Mouse (Mus musculus): ENCODE results near the gene Vwa1. TPM values are rescaled to one million over a fixed set of nuclear protein-coding genes. Genes with fewer than 3 reads are reported as not detected.
A peak's percentile ranks its signal among the peaks of the same experiment; 100 is the strongest.
"Not testable (repeated sequence)": the region's sequence is repeated elsewhere in the genome, so short reads cannot be mapped to it uniquely, and the experiment has no call there.

Gene Vwa1
- total and polyA plus RNA-seq, 2 experiments from 2014 or later: 22.9 to 27.9 TPM

DNA sequence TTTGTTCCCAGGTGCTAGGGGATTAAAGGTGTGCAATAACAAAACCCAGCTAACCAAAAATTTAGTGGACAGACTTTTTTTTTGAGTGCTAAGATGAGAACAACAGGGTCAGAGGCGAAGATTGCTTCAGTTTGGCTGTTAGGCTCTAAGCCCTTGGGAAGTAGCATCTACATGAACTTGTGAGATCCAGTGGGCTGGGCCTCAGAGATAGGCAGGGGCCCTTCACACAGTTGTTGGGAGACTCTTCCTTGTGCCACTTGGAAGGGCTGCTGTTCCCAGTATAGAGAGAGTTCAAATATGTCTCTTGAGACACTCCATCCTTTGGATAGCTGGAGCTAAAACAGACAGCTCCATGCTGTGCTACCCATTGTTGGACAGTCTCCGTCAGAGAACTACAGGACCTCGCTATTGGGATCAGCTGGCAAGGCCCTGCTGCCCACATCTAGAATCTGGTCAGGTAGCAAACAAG is 15.6 kb upstream of the Vwa1 start, which contains the start of gene Ankrd65:
Gene Ankrd65, plus strand, starts transcription at position 419 of the 469 bp plus-strand sequence.
- Histone ChIP-seq H3K36me3 (ENCODE audit: insufficient read depth) (no peaks in the 10 kb centered on the region), H3K9me3 (ENCODE audit: low read length) (no peaks in the 10 kb centered on the region), H3K27ac (ENCODE audit: low read depth, low read length) (no peak within 1 kb of the TSS), H3K27me3 (ENCODE audit: insufficient read depth, low read length) (no peaks in the 10 kb centered on the region), H3K4me2 (ENCODE audit: low read depth) (no peak within 1 kb of the TSS), H3K4me1 (ENCODE audit: insufficient read depth) (no peaks in the 10 kb centered on the region), H3K9ac (no peak within 1 kb of the TSS), H3K4me3 (ENCODE audit: low read depth, low read length) (no peak within 1 kb of the TSS)
- ATAC-seq (no peak), DNase-seq (no peak)
- WGBS: 79% methylated on average over 3 of the region's 3 CpGs
- no peak for TF ChIP-seq CTCF (IDR thresholded peaks at IDR 0.05; ENCODE audit: low read depth)

DNA sequence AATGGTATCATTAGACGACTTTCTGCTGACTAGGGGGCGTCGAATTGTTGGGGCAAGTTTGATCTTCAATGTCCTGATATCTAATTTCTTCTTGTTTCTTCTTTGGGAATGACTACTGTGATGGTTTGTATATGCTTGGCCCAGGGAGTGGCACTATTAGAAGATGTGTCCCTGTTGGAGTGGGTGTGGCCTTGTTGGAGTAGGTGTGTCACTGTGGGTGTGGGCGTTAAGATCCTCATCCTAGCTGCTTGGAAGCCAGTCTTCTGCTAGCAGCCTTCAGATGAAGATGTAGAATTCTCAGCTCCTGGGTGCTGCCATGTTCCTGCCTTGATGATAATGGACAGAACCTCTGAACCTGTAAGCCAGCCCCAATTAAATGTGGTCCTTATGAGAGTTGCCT is 14.3 kb upstream of the Vwa1 start:
- not testable (repeated sequence) for ATAC-seq; H3K4me1 ChIP-seq (ENCODE audit: insufficient read depth); H3K9ac ChIP-seq; H3K4me3 ChIP-seq (ENCODE audit: low read depth, low read length); H3K27ac ChIP-seq (ENCODE audit: low read depth, low read length); H3K36me3 ChIP-seq (ENCODE audit: insufficient read depth); DNase-seq; H3K27me3 ChIP-seq (ENCODE audit: insufficient read depth, low read length); H3K4me2 ChIP-seq (ENCODE audit: low read depth); H3K9me3 ChIP-seq (ENCODE audit: low read length)
- 85% methylated on average over 4 of the region's 4 CpGs for WGBS

GRCm38 (mm10) chr4:155788300-155788699 is 13.8 kb upstream of the Vwa1 start:
- no peak overlapping the region for H3K9ac ChIP-seq
- ATAC-seq (no peak), DNase-seq (no peak)
- H3K9me3 ChIP-seq (ENCODE audit: low read length): no peaks in the 10 kb centered on the region
- H3K4me1 ChIP-seq (ENCODE audit: insufficient read depth): peaks cover 2% of the 10 kb centered on the region; the same call in 1 of the 2 replicates
- no peak for TF ChIP-seq CTCF (IDR thresholded peaks at IDR 0.05; ENCODE audit: low read depth)
- H3K4me3 ChIP-seq (ENCODE audit: low read depth, low read length): no peak overlapping the region
- no peaks in the 10 kb centered on the region for H3K27me3 ChIP-seq (ENCODE audit: insufficient read depth, low read length)
- no peak overlapping the region for H3K27ac ChIP-seq (ENCODE audit: low read depth, low read length)
- 72% methylated on average over 3 of the region's 3 CpGs for WGBS
- no peaks in the 10 kb centered on the region for H3K36me3 ChIP-seq (ENCODE audit: insufficient read depth)
- H3K4me2 ChIP-seq (ENCODE audit: low read depth): no peak overlapping the region

DNA sequence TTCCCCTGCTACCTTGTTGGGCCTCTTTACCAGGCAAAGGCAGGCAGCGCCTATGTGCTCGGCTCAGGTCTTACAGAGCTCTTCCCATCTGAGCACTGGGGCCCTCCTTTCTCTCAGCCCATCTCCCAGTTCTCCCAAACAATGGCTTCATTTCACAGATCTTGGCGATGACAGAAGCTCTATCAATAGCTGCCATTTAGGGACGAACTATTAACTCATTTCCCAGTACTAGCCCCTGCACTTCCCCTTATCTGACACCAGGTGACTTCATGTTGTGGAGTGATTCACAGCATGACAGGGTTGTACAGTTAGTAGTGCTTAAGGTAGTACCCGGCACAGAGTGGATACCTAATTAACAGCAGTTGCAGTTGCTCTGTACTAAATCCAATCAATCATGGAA is 11.3 kb upstream of the Vwa1 start, which contains the start of gene Tmem88b:
Gene Tmem88b, minus strand, starts transcription at position 56 of the 400 bp plus-strand sequence.
- Histone ChIP-seq H3K4me2 (ENCODE audit: low read depth) (peak within 1 kb of the TSS; percentile 76), H3K27ac (ENCODE audit: low read depth, low read length) (peak within 1 kb of the TSS; percentile 88), H3K9ac (peak within 1 kb of the TSS; percentile 96), H3K36me3 (ENCODE audit: insufficient read depth) (no peaks in the 10 kb centered on the region), H3K9me3 (ENCODE audit: low read length) (no peaks in the 10 kb centered on the region), H3K4me1 (ENCODE audit: insufficient read depth) (peaks cover 2% of the 10 kb centered on the region; the same call in 1 of the 2 replicates), H3K4me3 (ENCODE audit: low read depth, low read length) (peak within 1 kb of the TSS; percentile 64), H3K27me3 (ENCODE audit: insufficient read depth, low read length) (no peaks in the 10 kb centered on the region)
- 63% methylated on average over 5 of the region's 5 CpGs for WGBS
- ATAC-seq: no peak
- peak; percentile 42; the same call in 1 of the 2 replicates for TF ChIP-seq CTCF (IDR thresholded peaks at IDR 0.05; ENCODE audit: low read depth)
- no peak for DNase-seq

GRCm38 (mm10) chr4:155785246-155785645 is 10.7 kb upstream of the Vwa1 start:
- 80% methylated on average over 10 of the region's 10 CpGs for WGBS
- Histone ChIP-seq H3K27me3 (ENCODE audit: insufficient read depth, low read length) (no peaks in the 10 kb centered on the region), H3K36me3 (ENCODE audit: insufficient read depth) (no peaks in the 10 kb centered on the region), H3K9me3 (ENCODE audit: low read length) (no peaks in the 10 kb centered on the region), H3K9ac (0 out of 2 replicates have a peak overlapping the region, but pooled peaks have one; percentile 10), H3K27ac (ENCODE audit: low read depth, low read length) (no peak overlapping the region), H3K4me2 (ENCODE audit: low read depth) (no peak overlapping the region), H3K4me3 (ENCODE audit: low read depth, low read length) (no peak overlapping the region), H3K4me1 (ENCODE audit: insufficient read depth) (peaks cover 2% of the 10 kb centered on the region; the same call in 1 of the 2 replicates)
- no peak for ATAC-seq
- no peak for DNase-seq
- no peak for TF ChIP-seq CTCF (IDR thresholded peaks at IDR 0.05; ENCODE audit: low read depth)

DNA sequence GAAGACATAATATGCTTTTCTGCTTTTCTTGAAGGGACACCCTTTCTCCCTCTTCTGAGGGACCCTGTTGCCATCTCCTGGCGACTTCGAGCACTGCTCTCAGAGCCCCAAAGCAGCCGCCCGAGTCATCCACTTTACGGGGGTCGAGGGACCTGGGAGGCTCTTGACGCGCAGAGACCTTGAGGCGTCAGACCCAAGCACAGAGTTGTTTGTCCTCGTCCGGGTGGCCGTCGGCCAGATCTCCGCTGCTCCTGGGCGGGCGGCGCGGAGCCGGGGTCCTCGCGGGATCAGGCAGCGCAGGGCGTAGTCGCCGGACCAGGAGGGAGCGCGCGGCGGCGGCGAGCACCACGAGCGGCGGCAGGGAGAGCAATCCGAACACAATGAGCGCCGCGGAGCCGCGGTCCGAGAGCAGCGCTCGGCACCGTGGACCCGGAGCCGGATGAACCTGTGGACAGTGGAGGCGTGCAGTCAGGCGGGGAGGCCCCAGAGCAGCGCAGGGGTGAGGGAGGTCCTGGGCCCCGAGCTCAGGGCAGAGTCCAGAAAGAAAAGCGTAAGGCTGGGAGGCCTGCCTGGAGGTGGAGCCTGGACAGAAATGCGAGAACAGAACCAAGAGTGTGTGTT is 9.7 kb upstream of the Vwa1 start:
- H3K4me1 ChIP-seq (ENCODE audit: insufficient read depth): peaks cover 2% of the 10 kb centered on the region; the same call in 1 of the 2 replicates
- 4% methylated on average over 51 of the region's 52 CpGs for WGBS
- DNase-seq (peak; percentile 89), ATAC-seq (peak; percentile 94)
- no peaks in the 10 kb centered on the region for H3K27me3 ChIP-seq (ENCODE audit: insufficient read depth, low read length)
- H3K9ac ChIP-seq: peak overlapping the region; percentile 96
- peak; percentile 80 for TF ChIP-seq CTCF (IDR thresholded peaks at IDR 0.05; ENCODE audit: low read depth)
- no peaks in the 10 kb centered on the region for H3K9me3 ChIP-seq (ENCODE audit: low read length)
- peak overlapping the region; percentile 64 for H3K4me3 ChIP-seq (ENCODE audit: low read depth, low read length)
- H3K4me2 ChIP-seq (ENCODE audit: low read depth): peak overlapping the region; percentile 76
- peak overlapping the region; percentile 88 for H3K27ac ChIP-seq (ENCODE audit: low read depth, low read length)
- H3K36me3 ChIP-seq (ENCODE audit: insufficient read depth): no peaks in the 10 kb centered on the region

- H3K4me2 ChIP-seq (ENCODE audit: low read depth): peak overlapping the region; percentile 76
- no peaks in the 10 kb centered on the region for H3K36me3 ChIP-seq (ENCODE audit: insufficient read depth)
- no peak for TF ChIP-seq CTCF (IDR thresholded peaks at IDR 0.05; ENCODE audit: low read depth)
- ATAC-seq: peak; percentile 5; the same call in 1 of the 2 replicates
- peak overlapping the region; percentile 96 for H3K9ac ChIP-seq
- no peak for DNase-seq
- no peaks in the 10 kb centered on the region for H3K9me3 ChIP-seq (ENCODE audit: low read length)
- H3K27ac ChIP-seq (ENCODE audit: low read depth, low read length): peak overlapping the region; percentile 88
- no peaks in the 10 kb centered on the region for H3K27me3 ChIP-seq (ENCODE audit: insufficient read depth, low read length)
- peak overlapping the region; percentile 64 for H3K4me3 ChIP-seq (ENCODE audit: low read depth, low read length)
- 35% methylated on average over 16 of the region's 16 CpGs for WGBS
- peaks cover 2% of the 10 kb centered on the region; the same call in 1 of the 2 replicates for H3K4me1 ChIP-seq (ENCODE audit: insufficient read depth)
Observed at GRCm38 (mm10) chr4:155783486-155784080, 9.1 kb upstream of the Vwa1 start.

Measured in forebrain, postnatal 0 days (tissue).